Mouse (Mus musculus): ENCODE results near the gene Ftsj1. TPM values are rescaled to one million over a fixed set of nuclear protein-coding genes. Genes with fewer than 3 reads are reported as not detected.

The Ftsj1 gene
- polyA plus RNA-seq, 2 experiments: 40.3 to 44.7 TPM

DNA sequence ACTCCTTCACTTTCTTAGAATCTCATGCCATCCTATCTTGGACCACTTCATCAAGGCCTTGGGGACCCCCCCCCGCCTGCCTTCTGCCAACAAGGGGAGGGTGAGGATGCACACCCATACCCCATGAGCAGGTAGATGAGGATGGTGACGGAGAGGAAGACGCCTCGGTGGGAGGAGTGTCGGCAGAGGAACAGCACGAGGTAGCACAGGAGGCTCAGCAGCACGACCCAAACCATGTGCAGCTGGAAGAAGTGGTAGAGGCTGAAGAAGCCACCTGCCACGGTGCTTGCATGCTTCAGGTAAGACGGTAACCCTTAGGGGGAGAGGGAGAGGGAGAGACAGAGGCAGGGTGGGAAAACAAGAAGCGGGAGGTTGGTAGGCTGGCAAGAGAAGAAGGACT, 48.1 kb downstream of the Ftsj1 start:
- Histone ChIP-seq H3K27ac (replicated peaks; ENCODE audit: low read depth, low read length) (no peak overlapping the region), H3K4me3 (replicated peaks; ENCODE audit: low read length) (no peak overlapping the region), H3K36me3 (ENCODE audit: control insufficient read depth, insufficient read depth, low read length) (no peaks in the 10 kb centered on the region), H3K9ac (ENCODE audit: low read depth, low read length, severe bottlenecking) (no peak overlapping the region), H3K27me3 (ENCODE audit: control insufficient read depth, insufficient read depth, low read length) (no peaks in the 10 kb centered on the region), H3K9me3 (ENCODE audit: control insufficient read depth, low read length) (no peaks in the 10 kb centered on the region), H3K4me1 (ENCODE audit: control insufficient read depth, insufficient read depth, low read length) (0 out of 2 replicates have a peak, but pooled peaks cover 2% of the 10 kb centered on the region), H3K4me2 (replicated peaks; ENCODE audit: low read depth, low read length, severe bottlenecking) (no peak overlapping the region)
- TF ChIP-seq POLR2A (IDR thresholded peaks at IDR 0.05; ENCODE audit: borderline replicate concordance, extremely low read depth, insufficient read depth, insufficient read length): no peak
- no peak for DNase-seq (ENCODE audit: low spot score)
- no peak for ATAC-seq (ENCODE audit: low FRiP score, low read depth)
- WGBS: 86% methylated on average over 10 of the region's 10 CpGs

DNA sequence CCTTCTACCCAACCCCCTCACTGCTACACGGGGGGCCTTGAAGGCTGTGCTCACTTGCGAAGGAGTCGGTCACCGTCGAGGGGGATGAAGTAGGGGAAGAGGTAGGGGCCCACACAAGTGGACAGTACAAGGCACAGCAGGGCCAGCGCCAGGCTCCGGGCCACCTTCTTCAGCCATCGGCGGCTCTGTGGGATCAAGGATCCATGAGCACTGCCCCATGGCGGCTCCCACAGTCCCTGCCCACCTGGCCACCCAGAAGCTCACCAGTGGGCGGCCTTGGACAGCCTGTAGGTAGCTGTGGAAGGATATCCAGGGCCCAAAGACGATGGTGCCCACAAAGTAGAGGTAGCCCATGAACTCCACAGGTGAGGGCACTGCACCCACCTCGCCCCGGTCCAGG, 49.1 kb downstream of the Ftsj1 start:
- no peak overlapping the region for H3K4me3 ChIP-seq (replicated peaks; ENCODE audit: low read length)
- no peak for DNase-seq (ENCODE audit: low spot score)
- H3K9me3 ChIP-seq (ENCODE audit: control insufficient read depth, low read length): no peaks in the 10 kb centered on the region
- H3K4me1 ChIP-seq (ENCODE audit: control insufficient read depth, insufficient read depth, low read length): 0 out of 2 replicates have a peak, but pooled peaks cover 2% of the 10 kb centered on the region
- no peak for TF ChIP-seq POLR2A (IDR thresholded peaks at IDR 0.05; ENCODE audit: borderline replicate concordance, extremely low read depth, insufficient read depth, insufficient read length)
- H3K27me3 ChIP-seq (ENCODE audit: control insufficient read depth, insufficient read depth, low read length): no peaks in the 10 kb centered on the region
- WGBS: 85% methylated on average over 7 of the region's 14 CpGs
- H3K27ac ChIP-seq (replicated peaks; ENCODE audit: low read depth, low read length): no peak overlapping the region
- no peak for ATAC-seq (ENCODE audit: low FRiP score, low read depth)
- H3K4me2 ChIP-seq (replicated peaks; ENCODE audit: low read depth, low read length, severe bottlenecking): no peak overlapping the region
- no peak overlapping the region for H3K9ac ChIP-seq (ENCODE audit: low read depth, low read length, severe bottlenecking)
- no peaks in the 10 kb centered on the region for H3K36me3 ChIP-seq (ENCODE audit: control insufficient read depth, insufficient read depth, low read length)

DNA sequence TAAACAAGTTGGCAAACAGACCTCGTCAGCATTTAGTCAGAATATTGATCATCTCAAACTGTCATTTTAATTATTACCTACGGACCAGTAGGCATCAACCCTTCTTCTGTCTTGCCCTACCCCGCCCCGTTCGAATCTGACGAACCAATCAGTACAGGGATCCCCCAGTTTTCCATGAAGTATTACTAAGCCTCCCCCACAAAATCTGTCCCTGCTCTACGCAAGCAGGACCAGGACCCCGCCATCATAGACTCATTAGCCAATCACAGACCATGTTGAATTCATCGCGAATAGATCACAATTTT, 58.8 kb downstream of the Ftsj1 start, which contains the start of gene Ebp:
Ebp (minus strand) TSS at position 94 of the 305 bp plus-strand sequence.
- TF ChIP-seq POLR2A (IDR thresholded peaks at IDR 0.05; ENCODE audit: borderline replicate concordance, extremely low read depth, insufficient read depth, insufficient read length): no peak
- H3K27ac ChIP-seq (replicated peaks; ENCODE audit: low read depth, low read length): peak within 1 kb of the TSS; percentile 19; the same call in 1 of the 2 replicates

DNA sequence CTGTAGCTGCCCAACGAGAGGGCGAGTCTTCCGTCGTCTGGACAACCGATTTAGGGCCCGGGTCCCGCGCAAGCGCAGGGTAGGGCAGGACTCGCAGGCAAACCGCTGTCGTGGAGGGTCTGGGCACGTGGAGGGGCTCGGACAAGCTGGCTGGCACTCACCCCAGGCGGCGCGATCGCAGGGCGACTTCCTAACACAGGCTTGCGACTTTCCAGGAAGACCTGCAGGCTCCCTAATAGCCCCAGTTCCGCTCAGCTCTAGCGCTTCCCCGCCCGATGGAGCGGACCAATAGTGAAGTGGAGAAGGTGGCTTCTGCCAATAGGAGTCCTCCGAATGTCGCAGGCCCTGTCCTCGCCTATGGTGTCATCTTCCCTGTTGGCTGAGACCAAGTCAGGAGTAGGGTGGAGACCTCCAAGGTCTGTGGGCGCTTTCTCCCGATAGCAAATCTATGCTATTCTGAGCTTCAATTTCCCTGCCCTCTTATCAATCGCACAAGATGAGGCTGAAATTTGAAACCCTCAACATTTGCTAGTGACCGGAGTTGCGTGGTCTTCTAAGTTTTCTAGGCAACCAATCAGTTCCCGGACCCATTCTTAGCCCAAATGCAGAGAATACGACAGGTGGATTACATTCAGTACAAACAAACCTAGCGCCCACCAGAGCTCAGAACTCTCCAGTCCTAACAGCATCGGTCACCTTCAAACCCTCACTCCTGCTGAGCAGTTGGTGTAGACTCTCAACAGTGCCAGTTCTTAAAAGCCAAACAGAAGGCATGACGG, 59.4 kb downstream of the Ftsj1 start:
- 14% methylated on average over 35 of the region's 38 CpGs for WGBS
- Histone ChIP-seq H3K9ac (ENCODE audit: low read depth, low read length, severe bottlenecking) (peak overlapping the region; percentile 64), H3K27me3 (ENCODE audit: control insufficient read depth, insufficient read depth, low read length) (no peaks in the 10 kb centered on the region), H3K27ac (replicated peaks; ENCODE audit: low read depth, low read length) (peak overlapping the region; percentile 19; the same call in 1 of the 2 replicates), H3K9me3 (ENCODE audit: control insufficient read depth, low read length) (no peaks in the 10 kb centered on the region), H3K4me1 (ENCODE audit: control insufficient read depth, insufficient read depth, low read length) (no peaks in the 10 kb centered on the region), H3K4me3 (replicated peaks; ENCODE audit: low read length) (peak overlapping the region; percentile 49), H3K4me2 (replicated peaks; ENCODE audit: low read depth, low read length, severe bottlenecking) (peak overlapping the region; percentile 56), H3K36me3 (ENCODE audit: control insufficient read depth, insufficient read depth, low read length) (no peaks in the 10 kb centered on the region)
- TF ChIP-seq POLR2A (IDR thresholded peaks at IDR 0.05; ENCODE audit: borderline replicate concordance, extremely low read depth, insufficient read depth, insufficient read length): no peak
- peak; percentile 78 for DNase-seq (ENCODE audit: low spot score)
- ATAC-seq (ENCODE audit: low FRiP score, low read depth): peak; percentile 98

More for the DNA sequence above, 58.8 kb downstream of the Ftsj1 start, which contains the start of gene Ebp:
- ATAC-seq (ENCODE audit: low FRiP score, low read depth): no peak
- Histone ChIP-seq H3K36me3 (ENCODE audit: control insufficient read depth, insufficient read depth, low read length) (no peaks in the 10 kb centered on the region), H3K27me3 (ENCODE audit: control insufficient read depth, insufficient read depth, low read length) (no peaks in the 10 kb centered on the region), H3K9me3 (ENCODE audit: control insufficient read depth, low read length) (no peaks in the 10 kb centered on the region), H3K4me2 (replicated peaks; ENCODE audit: low read depth, low read length, severe bottlenecking) (peak within 1 kb of the TSS; percentile 56), H3K9ac (ENCODE audit: low read depth, low read length, severe bottlenecking) (peak within 1 kb of the TSS; percentile 64), H3K4me1 (ENCODE audit: control insufficient read depth, insufficient read depth, low read length) (no peaks in the 10 kb centered on the region), H3K4me3 (replicated peaks; ENCODE audit: low read length) (peak within 1 kb of the TSS; percentile 49)
- no peak for DNase-seq (ENCODE audit: low spot score)
- 27% methylated on average over 10 of the region's 10 CpGs for WGBS

DNA sequence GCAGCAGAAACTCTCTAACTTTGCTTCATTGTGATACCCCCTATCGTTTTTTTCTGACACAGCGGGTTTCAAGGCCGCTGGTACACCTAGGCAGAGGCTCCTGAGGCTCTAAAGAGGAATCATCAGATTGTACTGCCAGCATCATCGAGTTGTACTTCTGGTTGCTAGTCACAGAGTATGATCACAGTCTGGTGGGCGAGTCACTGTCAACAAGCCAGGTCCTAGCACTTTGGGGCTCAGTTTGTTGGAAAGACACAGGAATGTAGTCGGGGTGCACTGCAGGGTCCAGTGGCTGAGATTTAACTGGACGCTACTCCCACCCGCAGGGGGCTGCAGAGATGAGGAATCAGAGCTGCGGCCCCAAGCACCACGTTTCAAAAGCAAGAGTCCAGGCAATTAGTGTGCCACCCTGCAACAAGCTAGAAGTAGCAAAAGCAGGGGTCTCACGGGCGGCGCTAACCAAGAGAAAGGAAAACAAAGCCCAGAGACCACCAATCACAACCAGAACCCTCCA, 60.0 kb downstream of the Ftsj1 start:
- Histone ChIP-seq H3K36me3 (ENCODE audit: control insufficient read depth, insufficient read depth, low read length) (no peaks in the 10 kb centered on the region), H3K27me3 (ENCODE audit: control insufficient read depth, insufficient read depth, low read length) (no peaks in the 10 kb centered on the region), H3K27ac (replicated peaks; ENCODE audit: low read depth, low read length) (peak overlapping the region; percentile 19; the same call in 1 of the 2 replicates), H3K4me3 (replicated peaks; ENCODE audit: low read length) (peak overlapping the region; percentile 49), H3K9me3 (ENCODE audit: control insufficient read depth, low read length) (no peaks in the 10 kb centered on the region), H3K9ac (ENCODE audit: low read depth, low read length, severe bottlenecking) (peak overlapping the region; percentile 64), H3K4me2 (replicated peaks; ENCODE audit: low read depth, low read length, severe bottlenecking) (peak overlapping the region; percentile 56), H3K4me1 (ENCODE audit: control insufficient read depth, insufficient read depth, low read length) (no peaks in the 10 kb centered on the region)
- no peak for TF ChIP-seq POLR2A (IDR thresholded peaks at IDR 0.05; ENCODE audit: borderline replicate concordance, extremely low read depth, insufficient read depth, insufficient read length)
- peak; percentile 35; the same call in 1 of the 2 replicates for ATAC-seq (ENCODE audit: low FRiP score, low read depth)
- WGBS: 21% methylated on average over 12 of the region's 13 CpGs
- no peak for DNase-seq (ENCODE audit: low spot score)

Other genes starting within 250 kb of the Ftsj1 start
- 0.10 TPM in 1 of 2 replicates, not detected in the other for gene Glod5, start 233.9 kb downstream of the Ftsj1 start, polyA plus RNA-seq (2012; rRNA removed)
- gene Glod5, start 233.9 kb downstream of the Ftsj1 start, polyA plus RNA-seq (2014; fragmentation: Nextera tagmentation; extraction: Ambion mirVana): not detected in 2 replicates
- gene Suv39h1, start 177.6 kb downstream of the Ftsj1 start, polyA plus RNA-seq (2012; rRNA removed): 65.3 and 67.4 TPM in 2 replicates
- 51.9 and 56.1 TPM in 2 replicates for gene Suv39h1, start 177.6 kb downstream of the Ftsj1 start, polyA plus RNA-seq (2014; fragmentation: Nextera tagmentation; extraction: Ambion mirVana)
- gene Was, start 161.9 kb downstream of the Ftsj1 start, polyA plus RNA-seq (2012; rRNA removed): 2.6 and 3.5 TPM in 2 replicates
- gene Was, start 161.9 kb downstream of the Ftsj1 start, polyA plus RNA-seq (2014; fragmentation: Nextera tagmentation; extraction: Ambion mirVana): 0.92 and 0.97 TPM in 2 replicates
- gene Wdr13, start 119.5 kb downstream of the Ftsj1 start, polyA plus RNA-seq (2012; rRNA removed): 90.6 and 127 TPM in 2 replicates
- 18.7 and 19.7 TPM in 2 replicates for gene Wdr13, start 119.5 kb downstream of the Ftsj1 start, polyA plus RNA-seq (2014; fragmentation: Nextera tagmentation; extraction: Ambion mirVana)
- gene Rbm3, start 106.5 kb downstream of the Ftsj1 start, polyA plus RNA-seq (2012; rRNA removed): 355 and 465 TPM in 2 replicates
- gene Rbm3, start 106.5 kb downstream of the Ftsj1 start, polyA plus RNA-seq (2014; fragmentation: Nextera tagmentation; extraction: Ambion mirVana): 496 and 541 TPM in 2 replicates
- gene Tbc1d25, start 76.2 kb downstream of the Ftsj1 start, polyA plus RNA-seq (2012; rRNA removed): 19.4 and 25.3 TPM in 2 replicates
- gene Tbc1d25, start 76.2 kb downstream of the Ftsj1 start, polyA plus RNA-seq (2014; fragmentation: Nextera tagmentation; extraction: Ambion mirVana): 12.2 and 16.2 TPM in 2 replicates
- gene Ebp, start 58.9 kb downstream of the Ftsj1 start, polyA plus RNA-seq (2012; rRNA removed): 27.7 and 28.3 TPM in 2 replicates
- gene Ebp, start 58.9 kb downstream of the Ftsj1 start, polyA plus RNA-seq (2014; fragmentation: Nextera tagmentation; extraction: Ambion mirVana): 32.8 and 33.4 TPM in 2 replicates
- gene Porcn, start 45.9 kb downstream of the Ftsj1 start, polyA plus RNA-seq (2012; rRNA removed): 27.0 and 40.4 TPM in 2 replicates
- 11.6 and 12.7 TPM in 2 replicates for gene Porcn, start 45.9 kb downstream of the Ftsj1 start, polyA plus RNA-seq (2014; fragmentation: Nextera tagmentation; extraction: Ambion mirVana)
- gene Slc38a5, start 18.7 kb upstream of the Ftsj1 start, polyA plus RNA-seq (2012; rRNA removed): 0.80 and 1.3 TPM in 2 replicates
- gene Slc38a5, start 18.7 kb upstream of the Ftsj1 start, polyA plus RNA-seq (2014; fragmentation: Nextera tagmentation; extraction: Ambion mirVana): 0.51 and 0.67 TPM in 2 replicates
- not detected in 2 replicates for gene Ssxb10, start 75.0 kb upstream of the Ftsj1 start, polyA plus RNA-seq (2012; rRNA removed)
- not detected in 2 replicates for gene Ssxb10, start 75.0 kb upstream of the Ftsj1 start, polyA plus RNA-seq (2014; fragmentation: Nextera tagmentation; extraction: Ambion mirVana)
- not detected in 2 replicates for gene Ssxb9, start 114.6 kb upstream of the Ftsj1 start, polyA plus RNA-seq (2012; rRNA removed)
- gene Ssxb9, start 114.6 kb upstream of the Ftsj1 start, polyA plus RNA-seq (2014; fragmentation: Nextera tagmentation; extraction: Ambion mirVana): not detected in 2 replicates
- gene Ssxb1, start 160.9 kb upstream of the Ftsj1 start, polyA plus RNA-seq (2012; rRNA removed): not detected in 2 replicates
- gene Ssxb1, start 160.9 kb upstream of the Ftsj1 start, polyA plus RNA-seq (2014; fragmentation: Nextera tagmentation; extraction: Ambion mirVana): not detected in 2 replicates
- gene Ssxb2, start 209.3 kb upstream of the Ftsj1 start, polyA plus RNA-seq (2012; rRNA removed): not detected in 2 replicates
- gene Ssxb2, start 209.3 kb upstream of the Ftsj1 start, polyA plus RNA-seq (2014; fragmentation: Nextera tagmentation; extraction: Ambion mirVana): not detected in 2 replicates

Data from limb, embryonic 14.5 days (tissue).